Mouse (Mus musculus) embryonic fibroblast, embryonic 13.5 days (primary cell): ENCODE results near the gene Tat.

Source experiments
- CTCF ChIP-seq: IDR thresholded peaks from 2 replicates; pipeline ENCODE4 v1.5.1; 2011; ENCODE audit warnings: mild to moderate bottlenecking, control low read depth, low read length, moderate library complexity, borderline replicate concordance; ENCODE audit not compliant: insufficient read depth
- POLR2A ChIP-seq: IDR thresholded peaks from 2 replicates; pipeline ENCODE4 v1.6.1; 2011; ENCODE audit warnings: low read depth, mild to moderate bottlenecking, control low read depth, low read length, moderate library complexity

GRCm38 (mm10) chr8:109979339-109979738 lies 10.9 kb upstream of the Tat start:
- TF ChIP-seq CTCF: no peak
- no peak for TF ChIP-seq POLR2A
